Mouse (Mus musculus): Measurements from ENCODE around the gene Hs6st3.
"Not testable (repeated sequence)": the region's sequence is repeated elsewhere in the genome, so short reads cannot be mapped to it uniquely, and the experiment has no call there.

Hs6st3 gene

DNA sequence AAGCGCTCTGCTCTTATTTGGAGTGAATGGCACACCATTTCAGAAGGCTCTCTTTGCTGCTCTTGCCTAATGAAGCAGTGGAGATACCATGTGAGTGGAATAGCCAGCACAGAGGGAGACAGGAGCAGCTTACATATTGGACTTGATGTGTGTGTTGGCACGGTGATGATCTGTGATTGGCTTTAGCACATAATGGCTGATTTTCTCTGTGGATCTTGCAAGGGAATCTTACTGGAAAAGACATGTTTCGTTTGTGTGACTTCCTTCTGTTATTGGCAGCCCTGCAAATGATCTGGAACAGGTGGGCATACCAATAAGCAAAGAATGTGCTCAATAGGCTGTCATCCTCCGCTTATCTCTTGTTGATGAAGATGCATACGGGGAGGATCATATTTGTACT, 326.2 kb downstream of the Hs6st3 start:
- DNase-seq, result no peak

DNA sequence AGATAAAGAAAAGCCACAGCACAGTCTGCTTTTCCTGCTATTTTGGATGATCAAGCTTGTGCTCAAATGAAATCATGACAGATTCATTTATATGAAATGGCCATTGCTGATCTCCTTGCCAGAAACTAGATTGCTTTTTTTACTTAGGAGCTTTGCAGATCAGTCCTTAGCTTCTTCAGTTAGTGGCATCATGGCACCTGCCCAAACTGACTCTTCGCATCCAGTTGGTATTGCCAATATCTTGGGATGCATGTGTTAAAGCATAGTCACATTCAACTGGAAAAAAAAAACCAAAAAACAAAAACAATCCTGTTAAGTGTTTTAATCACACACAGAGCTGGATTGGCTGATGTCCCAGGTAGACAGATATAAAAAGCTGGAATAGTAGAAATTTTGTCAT, 326.7 kb downstream of the Hs6st3 start:
- peak; percentile 10 for DNase-seq

GRCm38 (mm10) chr14:119466899-119467588, 328.9 kb downstream of the Hs6st3 start:
- peak; percentile 5 for DNase-seq

- DNase-seq, result no peak
These were observed 338.4 kb downstream of the Hs6st3 start for GRCm38 (mm10) chr14:119476582-119476981.

DNA sequence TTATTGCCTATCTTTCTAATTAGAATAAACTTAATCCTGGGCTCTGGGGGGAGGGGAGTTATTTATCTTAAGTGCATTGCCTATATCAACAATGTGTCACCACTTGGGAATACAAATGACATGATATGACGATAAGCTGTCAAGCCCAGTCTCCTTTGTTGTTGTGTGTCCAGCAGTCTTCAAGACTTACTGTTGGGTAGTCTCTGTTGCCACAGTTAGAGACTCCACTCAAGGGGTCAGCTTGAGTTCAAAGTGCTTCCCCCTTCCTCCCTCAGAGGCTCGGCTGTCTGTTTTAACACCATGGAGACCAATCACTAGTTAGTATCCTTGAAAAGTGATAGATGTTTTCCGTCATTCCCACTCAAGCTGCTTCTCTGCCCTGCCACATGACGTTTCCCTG, 339.7 kb downstream of the Hs6st3 start:
- no peak for DNase-seq

DNA sequence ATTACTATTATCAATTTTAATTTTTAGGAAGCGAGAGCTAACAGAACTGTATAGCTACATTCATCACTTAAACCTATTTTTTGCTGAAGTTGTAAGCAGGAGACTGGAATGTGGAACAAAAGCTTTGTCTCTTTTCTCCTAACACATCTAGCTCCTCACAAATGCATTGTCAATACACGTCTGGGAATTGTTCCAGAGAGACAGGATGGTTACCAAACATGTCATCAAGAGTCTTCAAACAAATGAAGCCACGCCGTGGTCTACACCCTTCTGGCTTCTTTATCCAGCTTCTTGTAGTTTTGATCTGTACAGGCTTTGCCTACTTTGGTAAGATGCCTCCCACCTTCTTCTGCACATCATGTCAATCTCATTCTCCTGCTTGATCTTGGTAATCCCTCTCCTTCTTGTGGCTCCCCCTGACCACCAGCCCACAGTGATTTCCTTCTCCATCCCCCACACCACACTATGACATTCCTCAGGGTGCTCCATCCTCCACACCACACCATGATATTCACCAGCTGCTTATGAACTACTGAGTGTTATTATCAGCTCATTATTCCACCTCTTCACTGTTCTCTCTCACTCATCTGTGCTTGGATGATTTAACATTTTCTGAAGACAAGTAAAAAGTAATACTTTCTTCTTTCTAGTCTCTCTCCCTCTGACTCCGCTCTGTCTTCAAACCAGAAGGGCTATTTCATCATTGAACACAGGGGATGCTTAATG, 351.0 kb downstream of the Hs6st3 start:
- no peak for DNase-seq

- DNase-seq, result no peak
These were observed 382.5 kb downstream of the Hs6st3 start for GRCm38 (mm10) chr14:119520632-119521031.

DNA sequence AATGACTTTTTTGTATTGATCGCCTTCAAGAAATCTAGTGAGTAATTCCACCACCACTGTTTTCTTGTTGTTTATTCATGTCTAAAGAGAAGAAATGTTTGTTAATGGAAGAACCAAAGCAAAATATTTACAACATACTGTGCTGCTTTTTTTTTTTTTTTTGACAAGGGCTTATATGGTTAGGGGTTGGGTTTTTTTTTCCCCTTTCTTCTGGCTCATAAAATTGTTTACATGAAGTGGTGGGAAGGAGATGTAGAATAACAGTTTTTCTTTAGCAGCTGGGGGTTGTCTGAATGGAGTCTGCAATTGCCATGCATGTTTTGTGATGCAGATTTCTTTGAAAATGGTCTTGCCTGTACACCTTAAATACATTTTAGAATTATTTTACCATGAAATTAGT, 382.9 kb downstream of the Hs6st3 start:
- no peak for DNase-seq

DNA sequence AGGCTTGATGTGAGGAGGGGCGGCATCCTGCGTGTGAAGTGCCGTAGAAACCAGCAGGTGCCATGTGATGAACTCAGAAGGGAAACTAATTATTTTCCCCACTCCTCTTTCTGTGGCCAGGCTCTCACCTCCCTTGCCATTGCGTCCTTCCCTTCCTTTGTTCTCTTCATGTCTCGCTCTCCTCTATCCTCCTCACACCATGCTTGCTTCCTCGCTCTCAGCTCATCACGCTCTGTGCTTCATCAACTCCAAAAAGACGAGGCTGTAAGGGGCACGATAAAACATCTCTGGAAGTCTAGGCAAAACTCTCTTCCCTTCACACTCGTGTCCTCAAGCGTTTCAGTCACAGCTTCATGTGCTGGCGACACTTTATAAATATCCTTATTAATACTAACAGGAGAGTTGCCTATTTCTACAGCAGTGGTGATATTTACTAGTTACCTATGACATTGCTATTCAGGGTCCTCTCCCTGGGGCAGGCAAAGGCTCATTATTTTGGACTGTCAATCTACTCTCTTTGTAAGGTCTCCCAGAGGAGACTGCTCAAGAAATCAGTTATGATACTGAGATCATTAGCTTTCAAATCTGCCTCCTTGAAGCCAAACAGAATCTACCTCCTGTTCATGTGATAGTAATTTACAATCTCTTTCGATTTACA, 394.9 kb downstream of the Hs6st3 start:
- no peak for DNase-seq

- DNase-seq, result no peak
These were observed 402.4 kb downstream of the Hs6st3 start for GRCm38 (mm10) chr14:119540505-119540904.

DNA sequence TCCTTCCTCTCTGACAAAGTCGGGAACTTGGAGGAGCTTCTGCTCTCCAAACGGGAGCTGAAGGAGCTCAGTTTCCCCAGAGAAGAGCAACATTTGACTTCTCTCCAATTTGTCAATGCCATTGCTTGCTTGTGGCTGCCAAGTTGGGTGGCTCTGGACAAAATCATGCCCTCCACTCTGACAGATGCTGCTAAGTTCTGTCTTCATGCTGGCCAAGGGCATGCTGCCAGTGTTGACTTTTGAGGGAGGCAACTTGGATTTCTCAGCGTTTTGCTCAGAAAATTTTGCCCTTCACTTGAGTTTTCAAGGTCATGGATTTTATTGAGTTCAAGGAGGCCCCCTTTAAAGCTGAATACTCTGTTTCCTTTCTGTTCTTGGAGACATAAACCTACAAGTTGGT, 406.5 kb downstream of the Hs6st3 start:
- no peak for DNase-seq

DNA sequence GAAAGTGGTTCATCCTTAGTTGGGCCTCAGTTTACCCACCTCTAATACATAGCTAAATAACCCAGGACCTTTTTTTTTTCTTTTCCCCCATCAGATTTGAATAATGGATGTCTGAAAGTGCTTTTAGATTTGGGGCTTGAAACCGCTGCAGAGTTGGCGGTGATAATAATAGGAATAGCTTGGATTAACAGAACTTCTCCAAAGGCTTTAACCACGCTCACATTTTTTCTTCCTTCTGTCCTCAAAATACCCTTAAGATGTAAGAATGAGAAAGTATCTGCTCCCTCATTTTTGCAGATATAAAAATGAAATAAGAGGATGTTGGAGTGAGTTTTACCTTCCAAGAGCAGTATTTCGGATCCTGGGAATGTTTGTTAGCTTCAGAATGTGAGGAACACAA, 420.2 kb downstream of the Hs6st3 start:
- no peak for DNase-seq

- no peak for DNase-seq
These were observed 443.9 kb downstream of the Hs6st3 start for GRCm38 (mm10) chr14:119582039-119582508.

DNA sequence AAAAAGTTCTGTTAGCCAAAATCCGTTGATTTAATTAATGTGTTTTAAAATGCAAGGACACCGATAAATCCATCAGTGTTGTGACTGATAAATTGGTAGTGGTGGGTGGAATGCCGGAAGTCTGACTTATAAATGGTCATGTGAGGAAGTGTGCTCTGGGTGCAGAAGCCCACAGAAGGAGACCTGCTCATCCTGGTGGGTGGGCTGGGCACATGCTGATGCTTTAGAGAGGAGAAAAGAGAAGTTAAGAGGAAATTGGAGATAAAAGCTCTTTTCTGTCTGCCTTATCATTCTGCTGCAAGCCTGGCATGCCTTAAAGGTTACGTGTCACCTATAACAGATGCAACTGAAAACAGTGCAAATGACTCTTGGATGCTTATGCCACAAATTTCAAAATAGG, 446.9 kb downstream of the Hs6st3 start:
- DNase-seq, result no peak

- DNase-seq, result not testable (repeated sequence)
These were observed 449.2 kb downstream of the Hs6st3 start for GRCm38 (mm10) chr14:119587365-119587764.

- DNase-seq, result peak; percentile 14
These were observed 466.2 kb downstream of the Hs6st3 start for GRCm38 (mm10) chr14:119604327-119604726.

- DNase-seq, result no peak
These were observed 474.7 kb downstream of the Hs6st3 start for GRCm38 (mm10) chr14:119612793-119613192.

- no peak for DNase-seq
These were observed 491.0 kb downstream of the Hs6st3 start for GRCm38 (mm10) chr14:119629127-119629526.

GRCm38 (mm10) chr14:119633090-119633489, 494.9 kb downstream of the Hs6st3 start:
- DNase-seq, result peak; percentile 6

DNA sequence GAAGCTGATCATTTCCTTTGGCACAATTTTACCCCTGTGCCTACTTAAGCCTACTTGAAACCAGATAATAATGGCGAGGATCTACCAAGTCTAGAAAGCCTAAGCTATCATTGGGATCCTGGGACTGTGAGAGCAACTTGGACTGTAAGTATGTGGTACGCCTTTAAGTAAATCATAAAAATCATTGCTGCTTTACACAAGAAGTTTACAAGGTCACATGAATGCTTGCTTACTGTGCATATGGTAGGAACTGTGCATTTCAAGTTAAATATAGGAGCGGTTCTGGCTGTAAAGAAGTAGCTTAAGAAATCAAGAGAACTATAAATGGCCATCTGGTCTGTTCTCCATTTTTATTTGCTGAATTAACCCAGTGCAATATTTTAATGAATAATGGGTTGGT, 495.5 kb downstream of the Hs6st3 start:
- DNase-seq, result no peak

DNA sequence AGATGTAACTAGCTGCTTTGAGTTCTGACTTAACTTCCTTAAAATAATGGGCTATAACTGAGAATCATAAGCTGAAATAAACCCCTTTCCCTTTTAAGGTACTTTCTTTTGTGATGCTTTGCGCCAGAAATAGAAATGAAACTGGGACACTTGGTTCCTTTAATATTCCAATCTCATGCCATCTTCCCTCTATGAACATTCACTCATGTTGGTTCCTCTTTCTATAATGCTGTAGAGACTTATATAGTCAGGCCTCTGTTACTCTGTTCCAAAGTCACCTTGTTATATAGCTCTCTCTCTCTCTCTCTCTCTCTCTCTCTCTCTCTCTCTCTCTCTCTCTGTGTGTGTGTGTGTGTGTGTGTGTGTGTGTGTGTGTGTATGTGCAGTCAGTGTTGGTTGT, 504.7 kb downstream of the Hs6st3 start:
- no peak for DNase-seq

GRCm38 (mm10) chr14:119643840-119644239, 505.7 kb downstream of the Hs6st3 start:
- DNase-seq, result no peak

- DNase-seq, result no peak
These were observed 518.8 kb downstream of the Hs6st3 start for GRCm38 (mm10) chr14:119656936-119657335.

DNA sequence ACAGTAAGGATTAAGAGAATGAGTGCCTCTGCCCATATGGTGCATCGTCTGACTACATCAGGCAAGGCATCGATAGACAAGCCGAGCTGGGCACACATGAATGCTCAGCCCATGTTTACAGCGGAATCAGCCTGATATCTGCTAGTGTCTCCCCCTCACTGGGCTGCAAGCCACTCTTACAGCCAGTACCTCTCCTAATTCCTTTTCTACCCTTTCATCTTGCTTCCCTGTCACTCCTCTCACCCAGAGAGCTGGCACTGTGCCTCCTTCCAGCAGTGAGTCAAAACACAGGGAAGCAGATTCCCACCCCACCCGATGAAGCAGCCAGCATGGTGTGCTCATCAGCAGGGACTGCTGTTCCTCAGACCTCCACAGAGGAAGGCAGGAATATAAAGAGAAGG, 527.6 kb downstream of the Hs6st3 start:
- DNase-seq, result peak; percentile 64

Data from right cerebral cortex, postnatal 14 days (tissue).